Mouse (Mus musculus): ENCODE data around the gene Nacc2.

The Nacc2 gene

DNA sequence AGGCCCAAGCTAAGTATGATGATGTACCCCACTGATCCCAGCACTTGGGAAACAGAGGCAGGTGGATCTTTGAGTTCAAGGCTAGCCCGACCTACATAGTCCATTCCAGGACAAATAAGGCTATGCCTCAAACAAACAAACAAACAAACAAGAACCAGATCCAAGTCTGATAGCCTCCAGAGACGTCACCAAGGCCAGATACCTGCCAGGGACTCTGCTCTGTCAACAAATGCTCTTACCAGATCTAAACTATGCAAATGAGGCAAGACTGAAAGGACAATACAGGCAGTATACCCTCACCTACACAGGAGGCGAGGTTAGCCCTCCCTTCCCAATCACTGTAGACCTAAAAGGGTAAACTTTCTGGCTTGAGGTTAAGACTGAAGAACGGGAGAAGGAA lies 22.7 kb downstream of the Nacc2 start:
- in situ Hi-C loops (cut with MboI, MseI) = no loop called here

DNA sequence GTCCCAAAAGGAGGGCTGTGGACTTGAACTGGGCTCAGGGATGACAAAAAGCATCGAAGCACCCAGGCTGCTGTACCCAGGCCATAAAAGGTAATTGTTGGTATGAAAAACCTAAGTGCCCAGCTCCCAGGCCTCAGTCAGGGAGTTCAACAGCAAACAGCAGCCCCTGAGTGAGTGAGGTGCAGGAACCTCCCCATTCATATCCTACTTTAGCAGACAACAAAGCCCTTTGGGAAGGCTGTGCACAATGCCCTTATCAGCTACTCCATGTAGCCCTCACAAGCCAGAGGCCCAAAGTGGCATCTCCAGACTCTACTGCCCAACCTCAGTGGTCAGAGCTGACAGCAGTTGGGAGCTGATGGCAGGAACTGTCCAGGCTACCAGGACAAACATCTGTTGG lies 23.2 kb downstream of the Nacc2 start:
- in situ Hi-C loops (cut with MboI, MseI) = no loop called here

GRCm38 (mm10) chr2:26099260-26099659 lies 23.8 kb downstream of the Nacc2 start:
- in situ Hi-C loops (cut with MboI, MseI) = no loop called here

DNA sequence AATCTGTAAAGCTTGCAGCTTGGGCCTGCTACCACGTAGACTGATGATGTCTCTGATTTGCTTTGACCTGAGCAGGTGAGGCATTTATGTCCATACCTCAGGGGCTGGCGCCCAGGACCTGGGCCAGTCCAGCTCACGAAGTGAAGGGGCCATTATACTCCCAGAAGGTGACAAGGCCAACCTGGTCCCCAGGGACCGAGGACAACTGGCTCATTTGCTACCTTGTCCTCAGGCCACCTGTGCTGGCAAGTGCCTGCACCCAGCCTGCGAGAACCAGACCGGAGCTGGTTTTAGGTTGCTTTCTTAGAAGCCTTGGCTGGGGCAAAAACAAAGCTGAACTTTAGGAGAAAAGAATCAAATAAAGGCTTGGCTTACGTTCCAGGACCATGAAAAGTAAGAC lies 29.1 kb downstream of the Nacc2 start:
- in situ Hi-C loops (cut with MboI, MseI) = no loop called here

DNA sequence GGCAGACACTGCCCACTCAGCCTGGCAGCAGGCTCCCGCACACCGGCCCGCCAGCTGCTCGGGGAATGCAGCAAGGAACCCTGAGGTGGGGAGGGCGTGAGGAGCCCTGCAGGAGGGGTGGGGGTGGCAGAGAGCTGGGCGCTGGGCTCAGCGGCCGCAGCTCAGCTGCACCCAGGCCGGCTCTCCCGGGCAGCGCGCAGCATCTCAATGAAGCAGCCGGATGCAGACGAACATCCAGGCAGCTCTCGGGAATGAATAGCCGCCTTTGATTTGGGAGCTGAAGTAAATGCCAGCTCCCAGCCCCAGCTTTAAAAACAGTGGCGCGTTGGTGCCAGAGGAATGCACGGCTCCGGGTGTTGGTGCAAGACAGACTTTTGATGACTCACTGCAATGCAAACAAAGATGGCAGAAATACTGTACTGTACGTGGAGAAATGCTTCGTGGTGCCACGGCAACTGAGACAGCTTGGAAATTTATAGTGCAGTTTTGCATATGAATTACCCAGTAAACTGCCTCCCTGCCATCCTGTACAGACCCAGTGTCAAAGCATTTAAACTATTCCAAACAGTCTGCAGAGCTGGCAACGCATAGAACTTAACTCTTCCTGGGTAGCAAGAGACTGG lies 31.1 kb downstream of the Nacc2 start:
- in situ Hi-C loops (cut with MboI, MseI) = no loop called here

GRCm38 (mm10) chr2:26090876-26091770 lies 31.9 kb downstream of the Nacc2 start:
- in situ Hi-C loops (cut with MboI, MseI) = no loop called here

DNA sequence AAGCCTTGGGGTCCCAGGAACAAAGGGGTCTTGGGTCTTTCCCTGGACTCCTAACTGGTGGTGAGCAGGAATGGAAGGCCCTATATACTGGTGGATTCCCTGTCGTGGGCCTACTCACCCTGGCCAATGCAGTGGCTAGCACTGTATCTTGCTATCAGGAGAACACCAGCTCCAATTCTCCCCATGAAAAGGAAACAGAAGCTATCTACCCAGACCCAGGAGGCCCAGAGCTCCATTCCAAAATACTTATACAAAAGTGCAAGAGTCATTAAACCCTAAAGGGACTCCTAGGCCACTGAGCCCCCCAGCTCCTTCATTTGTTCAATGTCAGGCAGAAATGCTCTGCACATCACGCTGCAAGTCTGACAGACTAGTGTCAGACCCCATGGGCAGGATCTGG lies 34.0 kb downstream of the Nacc2 start:
- in situ Hi-C loops (cut with MboI, MseI) = no loop called here

DNA sequence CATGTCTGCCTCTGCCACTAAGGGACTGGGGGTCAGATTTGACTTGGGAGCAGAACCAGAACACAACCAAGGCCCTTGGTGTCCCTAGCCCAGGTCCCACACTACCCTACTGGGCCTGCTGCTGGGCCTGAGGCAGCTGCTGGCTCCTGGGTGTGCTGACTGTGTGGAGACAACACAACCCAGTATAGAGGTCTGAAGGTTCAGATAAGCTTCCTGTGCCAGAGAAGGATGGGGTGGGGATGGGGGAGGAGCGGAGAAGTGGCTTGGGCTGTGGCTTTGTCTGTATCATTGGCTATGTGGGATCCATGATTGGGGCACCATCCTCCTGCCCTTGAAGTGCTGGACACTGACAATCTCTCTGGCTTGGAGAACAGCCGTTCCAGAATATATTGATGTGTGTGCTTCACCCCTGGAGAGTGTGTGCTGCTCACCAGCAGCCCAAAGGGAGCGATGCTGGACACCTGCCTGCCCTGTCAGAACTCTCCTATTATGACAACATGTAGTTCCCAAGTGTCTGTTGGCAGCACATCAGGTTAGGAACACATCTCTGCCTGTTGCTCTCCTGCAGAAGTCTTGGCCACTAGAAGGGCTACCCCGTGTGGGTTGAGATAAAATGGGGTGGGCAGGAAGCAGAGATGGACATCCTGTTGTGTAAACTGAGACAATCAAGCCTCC lies 36.0 kb downstream of the Nacc2 start:
- in situ Hi-C loops (cut with MboI, MseI) = no loop called here

GRCm38 (mm10) chr2:26086505-26086904 lies 36.5 kb downstream of the Nacc2 start:
- in situ Hi-C loops (cut with MboI, MseI) = no loop called here

DNA sequence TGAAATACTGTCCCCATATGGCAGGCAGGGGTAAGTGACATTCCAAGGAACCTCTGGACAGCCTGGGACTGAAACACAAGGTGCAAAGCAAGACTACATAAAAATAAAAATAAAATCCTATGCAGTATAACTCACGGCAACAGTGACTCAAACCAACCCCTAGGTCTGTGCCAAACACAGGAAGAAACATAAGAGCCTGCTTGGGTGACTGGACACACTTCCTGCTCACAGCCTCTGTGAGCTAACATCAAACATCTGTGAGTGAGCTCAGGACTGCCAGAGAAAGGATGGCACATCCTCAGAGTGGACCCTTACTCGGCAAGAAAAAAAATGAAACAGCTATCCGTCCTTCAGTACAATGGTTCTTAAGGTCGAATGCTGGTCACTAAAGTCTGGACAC lies 40.1 kb downstream of the Nacc2 start:
- in situ Hi-C loops (cut with MboI, MseI) = no loop called here

GRCm38 (mm10) chr2:26080830-26081229 lies 42.2 kb downstream of the Nacc2 start:
- in situ Hi-C loops (cut with MboI, MseI) = no loop called here

DNA sequence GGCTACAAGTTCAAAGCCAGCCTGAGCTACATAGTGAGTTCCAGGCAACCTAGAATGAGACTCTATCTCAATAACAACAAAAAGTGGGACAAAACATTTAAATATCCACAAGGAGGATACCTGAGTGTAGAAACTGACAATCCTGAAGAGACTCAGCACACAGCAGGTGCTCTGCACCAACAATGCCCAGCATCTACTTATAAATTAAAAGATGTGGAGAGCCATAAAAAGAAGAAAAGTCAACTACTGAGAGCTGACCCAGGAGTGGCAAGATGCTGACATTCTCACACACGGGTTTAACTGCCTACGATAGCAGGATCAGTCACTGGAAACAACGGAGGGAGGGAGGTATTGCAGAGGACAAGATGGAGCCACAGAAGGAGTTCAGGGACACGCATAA lies 43.6 kb downstream of the Nacc2 start:
- in situ Hi-C loops (cut with MboI, MseI) = no loop called here

- in situ Hi-C loops (cut with MboI, MseI) = no loop called here
These were observed 46.0 kb downstream of the Nacc2 start for GRCm38 (mm10) chr2:26077068-26077467.

DNA sequence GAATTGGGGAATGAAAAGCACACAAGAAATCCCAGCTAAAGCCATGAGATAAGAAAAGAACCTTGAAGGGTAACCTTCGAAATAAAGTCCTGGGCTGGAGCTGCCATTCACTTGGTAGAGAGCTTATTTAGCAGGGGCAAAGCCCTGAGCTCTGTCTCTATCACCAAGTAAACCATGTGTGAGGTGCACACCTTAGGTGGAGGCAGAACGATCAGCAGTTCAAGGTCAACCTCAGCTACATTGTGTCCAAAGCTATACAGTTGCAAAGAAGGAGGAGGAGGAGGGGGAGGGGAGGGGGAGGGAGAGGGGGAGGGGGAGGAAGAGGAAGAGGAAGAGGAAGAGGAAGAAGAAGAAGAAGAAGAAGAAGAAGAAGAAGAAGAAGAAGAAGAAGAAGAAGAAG lies 46.9 kb downstream of the Nacc2 start:
- in situ Hi-C loops (cut with MboI, MseI) = no loop called here

GRCm38 (mm10) chr2:26074551-26074950 lies 48.5 kb downstream of the Nacc2 start:
- in situ Hi-C loops (cut with MboI, MseI) = no loop called here

DNA sequence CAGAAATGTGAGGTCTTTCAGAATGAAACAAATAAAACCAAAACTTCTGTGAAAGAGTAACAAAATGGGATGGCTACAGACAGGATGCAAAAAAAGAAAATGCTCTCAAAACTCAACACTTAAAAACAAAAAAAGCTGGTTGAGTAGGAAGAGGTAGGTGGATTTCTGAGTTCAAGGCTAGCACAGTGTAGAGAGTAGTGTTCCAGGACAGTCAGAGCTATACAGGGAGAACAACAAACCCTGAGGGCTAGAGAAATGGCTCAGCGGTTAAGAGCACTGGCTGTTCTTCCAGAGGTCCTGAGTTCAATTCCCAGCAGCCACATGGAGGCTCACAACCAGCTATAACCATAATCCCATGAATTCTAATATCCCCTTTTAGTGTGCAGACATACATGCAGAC lies 54.4 kb downstream of the Nacc2 start:
- in situ Hi-C loops (cut with MboI, MseI) = no loop called here

DNA sequence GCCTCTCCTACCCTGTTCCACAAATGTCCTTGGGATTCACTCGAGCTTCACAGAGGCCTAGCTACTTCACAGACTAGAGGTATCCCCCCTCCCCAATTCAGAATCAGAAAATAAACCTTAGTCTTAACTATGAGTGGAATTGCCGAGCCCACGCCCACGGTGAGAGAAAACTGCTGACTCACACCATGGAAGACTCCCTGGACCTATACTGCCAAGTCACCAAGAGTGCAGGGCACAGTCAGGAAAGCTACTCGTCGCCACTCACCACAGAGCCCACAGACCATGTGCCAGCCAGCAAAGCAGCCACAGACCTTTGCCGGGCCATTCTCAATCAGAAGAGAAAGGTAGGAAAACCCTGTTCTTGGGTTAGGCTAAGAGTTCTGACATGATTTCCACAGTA lies 54.8 kb downstream of the Nacc2 start:
- in situ Hi-C loops (cut with MboI, MseI) = no loop called here

GRCm38 (mm10) chr2:26066527-26066926 lies 56.5 kb downstream of the Nacc2 start:
- in situ Hi-C loops (cut with MboI, MseI) = no loop called here

DNA sequence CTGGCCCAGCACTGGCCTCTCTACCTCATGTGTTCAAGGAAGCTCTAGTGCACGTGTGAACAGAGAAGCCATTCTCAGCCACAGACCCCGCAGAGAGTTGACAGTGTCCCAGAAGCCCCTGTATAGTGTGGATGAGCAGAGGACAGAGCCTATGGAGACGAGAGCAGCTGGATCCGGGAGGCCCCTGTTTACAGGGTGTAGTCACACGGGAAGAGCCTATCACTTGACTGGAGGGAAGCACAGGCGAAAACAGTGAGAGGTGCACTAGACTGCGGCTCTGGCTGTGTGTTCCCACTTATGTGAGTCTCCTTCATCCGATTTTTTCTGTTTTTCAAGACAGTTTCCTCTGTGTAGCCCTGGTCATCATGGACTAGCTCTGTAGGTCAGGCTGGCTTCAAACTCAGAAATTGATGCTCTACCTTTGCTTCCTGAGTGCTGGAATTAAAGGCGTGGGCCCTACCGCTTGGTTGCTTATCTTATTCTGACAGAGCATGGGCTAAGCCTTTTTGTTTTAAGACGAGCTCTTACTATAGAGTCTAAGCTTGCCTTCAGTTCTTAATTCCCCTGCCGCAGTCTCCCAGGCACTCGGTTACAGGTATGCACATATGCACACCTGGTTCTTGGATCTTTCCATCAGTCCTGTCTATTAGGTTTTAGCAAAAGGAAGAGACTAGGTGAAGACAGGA lies 60.1 kb downstream of the Nacc2 start:
- in situ Hi-C loops (cut with MboI, MseI) = no loop called here

DNA sequence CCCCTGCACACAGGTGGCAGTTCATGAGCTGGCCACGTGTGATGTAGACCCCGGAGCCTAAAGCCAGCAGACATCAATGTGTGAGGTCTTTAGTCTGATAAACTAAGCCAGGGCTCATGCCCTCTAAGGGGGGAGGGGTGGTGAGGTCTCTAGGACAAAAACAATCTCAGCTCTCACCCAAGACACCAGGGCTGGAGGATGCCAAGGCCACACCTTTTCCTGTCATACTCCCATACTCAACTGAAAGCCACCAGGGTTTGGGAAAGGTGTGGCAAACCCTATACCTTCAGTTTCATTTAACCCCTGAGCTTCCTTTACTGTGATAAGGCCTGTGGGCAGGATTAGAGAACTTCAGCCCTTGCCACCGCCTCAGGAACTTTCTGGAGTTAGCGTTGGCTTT lies 60.8 kb downstream of the Nacc2 start:
- in situ Hi-C loops (cut with MboI, MseI) = no loop called here

GRCm38 (mm10) chr2:26061018-26061666 lies 61.9 kb downstream of the Nacc2 start:
- in situ Hi-C loops (cut with MboI, MseI) = no loop called here

DNA sequence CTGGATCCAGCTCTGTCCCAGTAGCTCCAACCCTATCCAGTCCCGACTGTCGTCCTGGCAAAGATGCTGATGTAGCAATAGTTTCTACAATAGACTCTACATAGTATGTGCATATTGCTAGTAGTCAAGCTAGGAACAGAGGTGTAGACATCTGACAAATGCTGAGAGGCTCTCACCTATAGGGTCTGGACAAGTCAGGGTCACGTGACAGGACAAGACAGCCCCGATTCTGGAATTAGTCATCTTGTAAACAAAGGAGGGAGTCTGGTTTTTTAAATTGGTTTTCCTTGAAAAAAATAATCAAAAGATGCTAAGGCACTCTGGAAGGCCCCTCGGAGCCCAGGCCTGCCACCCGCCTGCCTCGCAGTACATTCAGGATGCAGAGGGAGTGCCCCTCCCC lies 66.0 kb downstream of the Nacc2 start:
- in situ Hi-C loops (cut with MboI, MseI) = no loop called here

Measured in regulatory T cell (primary cell).